Mouse (Mus musculus) embryonic facial prominence, embryonic 11.5 days (tissue): ENCODE data around the gene Gla. TPM values are rescaled to one million over a fixed set of nuclear protein-coding genes. Genes with fewer than 3 reads are reported as not detected.

ENCODE experiments used
- ATAC-seq: fragments of 200-750 bp; cut with Nextera tagmentation; replicated peaks from 2 replicates; pipeline ENCODE4 v1.8.0; 2017; ENCODE audit warnings: low read depth; ENCODE audit not compliant: insufficient number of reproducible peaks, low FRiP score, low TSS enrichment
- DNase-seq: peaks from one replicate; pipeline ENCODE4 v3.0.0-alpha.2; 2015; ENCODE audit warnings: low spot score
- H3K27ac ChIP-seq: fragments of 300-500 bp; sonication (generic); replicated peaks from 2 replicates; pipeline ENCODE4 v1.5.1; 2014; ENCODE audit warnings: mild to moderate bottlenecking, low read depth, low read length, control low read depth
- H3K27me3 ChIP-seq: fragments of 300-500 bp; sonication (generic); 2 replicates; pipeline ENCODE4 v1.6.1; 2014; ENCODE audit warnings: mild to moderate bottlenecking, low read length, moderate library complexity, mixed read lengths; ENCODE audit not compliant: control insufficient read depth, insufficient read depth
- H3K36me3 ChIP-seq: fragments of 300-500 bp; sonication (generic); replicated peaks from 2 replicates; pipeline ENCODE4 v1.6.1; 2014; ENCODE audit warnings: low read depth, mild to moderate bottlenecking, low read length, moderate library complexity, mixed read lengths; ENCODE audit not compliant: control insufficient read depth, insufficient read depth
- H3K4me1 ChIP-seq: fragments of 300-500 bp; sonication (generic); 2 replicates; pipeline ENCODE4 v1.6.1; 2014; ENCODE audit warnings: low read length, mixed read lengths; ENCODE audit not compliant: control insufficient read depth, insufficient read depth
- H3K4me2 ChIP-seq: fragments of 300-500 bp; sonication (generic); 2 replicates; pipeline ENCODE4 v1.6.1; 2014; ENCODE audit warnings: low read depth, mild to moderate bottlenecking, control low read depth, low read length, moderate library complexity
- H3K4me3 ChIP-seq: fragments of 300-500 bp; sonication (generic); 2 replicates; pipeline ENCODE4 v1.5.1; 2014; ENCODE audit warnings: low read depth, low read length, control low read depth
- H3K9ac ChIP-seq: fragments of 300-500 bp; sonication (generic); replicated peaks from 2 replicates; pipeline ENCODE4 v1.6.1; 2014; ENCODE audit warnings: mild to moderate bottlenecking, control low read depth, low read length
- H3K9me3 ChIP-seq: fragments of 300-500 bp; sonication (generic); replicated peaks from 2 replicates; pipeline ENCODE4 v1.6.1; 2016; ENCODE audit warnings: mild to moderate bottlenecking, low read length, inconsistent platforms, mixed read lengths; ENCODE audit not compliant: control insufficient read depth
- WGBS: fragments of 180-500 bp; shearing (Covaris S2); extraction: QIAGEN DNeasy Blood & Tissue Kit; methylation state at CpG from one replicate; pipeline ENCODE4 v1.1.7; 2014; 5-methylcytosine and 5-hydroxymethylcytosine counted together
- polyA plus RNA-seq: library from polyadenylated mRNA; unstranded; fragments of >200 nt; fragmentation: Nextera tagmentation; extraction: Ambion mirVana; gene quantifications from 2 replicates; pipeline ENCODE4 v1.2.1, GENCODE M21; 2014

Gla gene
- polyA plus RNA-seq, 1 experiment from 2014 or later, result 5.1 TPM

DNA sequence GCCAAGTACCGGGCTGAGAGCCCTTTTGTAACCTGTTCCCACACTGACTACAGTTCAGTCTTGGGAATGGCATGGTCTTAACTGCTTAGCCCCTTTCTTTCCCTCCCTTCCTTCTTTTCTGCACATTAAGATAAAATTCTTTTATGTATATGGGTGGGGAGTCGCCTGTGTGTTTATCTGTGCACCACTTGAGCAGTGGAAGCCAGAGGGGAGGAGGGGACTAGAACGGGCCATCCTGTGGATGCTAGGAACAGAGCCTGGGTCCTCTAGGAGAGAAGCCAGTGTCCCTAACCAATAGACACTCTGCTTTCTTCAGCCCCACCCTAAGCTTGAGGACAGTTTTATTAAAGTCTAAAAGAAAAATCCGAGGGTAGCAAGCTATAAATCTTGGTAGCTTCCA lies 10.1 kb upstream of the Gla start:
- Histone ChIP-seq H3K4me1 (no peaks in the 10 kb centered on the region), H3K27ac (no peak overlapping the region), H3K4me3 (no peak overlapping the region), H3K9ac (no peak overlapping the region), H3K27me3 (no peaks in the 10 kb centered on the region), H3K36me3 (no peaks in the 10 kb centered on the region), H3K9me3 (no peaks in the 10 kb centered on the region), H3K4me2 (no peak overlapping the region)
- no peak for ATAC-seq
- no peak for DNase-seq
- 84% methylated on average over 4 of the region's 4 CpGs for WGBS

DNA sequence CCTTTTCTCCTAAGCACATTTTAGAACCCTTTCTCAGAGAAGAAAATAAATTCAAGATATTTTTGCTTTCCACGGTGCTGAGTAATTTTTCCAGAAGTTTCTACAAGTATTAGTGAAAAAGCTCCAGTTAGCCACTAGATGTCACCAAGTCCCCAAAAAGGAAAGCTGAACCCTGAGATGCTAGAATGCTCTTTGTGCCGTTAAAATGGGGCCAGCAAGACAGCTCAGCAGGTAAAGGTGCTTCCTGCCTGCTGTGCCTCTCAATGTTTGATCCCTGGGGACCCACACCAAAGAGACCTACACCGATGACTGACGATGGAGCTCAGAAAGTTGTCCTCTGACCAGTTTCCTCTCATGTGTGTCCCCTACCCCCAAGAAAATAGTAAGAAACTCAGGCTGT lies 8.5 kb upstream of the Gla start:
- DNase-seq (peak; percentile 43), ATAC-seq (no peak)
- Histone ChIP-seq H3K4me2 (no peak overlapping the region), H3K36me3 (no peaks in the 10 kb centered on the region), H3K4me3 (no peak overlapping the region), H3K27ac (no peak overlapping the region), H3K27me3 (no peaks in the 10 kb centered on the region), H3K4me1 (no peaks in the 10 kb centered on the region), H3K9ac (no peak overlapping the region), H3K9me3 (no peaks in the 10 kb centered on the region)
- WGBS, result 32% methylated on average over 4 of the region's 4 CpGs

- DNase-seq, result peak; percentile 66
Measured at GRCm38 (mm10) chrX:134601380-134602120, 625 bp upstream of the Gla start.

DNA sequence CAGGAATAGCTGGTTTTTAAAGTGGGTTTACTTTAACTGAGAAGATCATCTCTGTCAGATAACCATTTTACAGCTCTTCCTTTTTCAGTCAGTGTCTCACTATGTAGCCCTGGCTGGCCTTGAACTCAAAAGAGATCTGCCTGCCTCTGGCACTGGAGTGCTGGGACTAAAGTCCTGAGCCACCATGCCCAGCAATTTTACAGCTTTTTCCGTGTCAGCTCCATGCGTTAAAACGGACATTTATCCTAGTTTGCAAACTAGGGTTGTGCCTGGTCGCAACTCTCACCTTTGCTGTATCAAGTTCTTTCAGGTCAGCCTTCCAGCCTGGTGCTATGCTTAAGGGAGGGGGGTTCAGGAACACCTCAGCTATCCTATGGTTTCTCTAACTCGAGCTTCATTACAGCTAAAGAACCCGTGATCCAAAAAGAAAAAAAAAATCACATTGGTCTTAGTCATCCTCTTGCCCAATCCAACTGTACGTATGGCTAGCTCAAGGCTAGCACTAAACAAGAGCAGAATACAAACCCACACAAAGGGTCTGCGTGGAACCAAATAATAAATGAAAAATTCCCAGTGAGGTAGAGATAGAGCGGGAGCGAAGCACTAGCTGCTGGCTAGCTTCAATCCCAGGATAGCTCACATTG lies 881 bp downstream of the Gla start:
- WGBS, result 32% methylated on average over 10 of the region's 10 CpGs
- DNase-seq (no peak), ATAC-seq (no peak)
- no peaks in the 10 kb centered on the region for H3K27me3 ChIP-seq
- H3K27ac ChIP-seq, result no peak overlapping the region
- H3K4me3 ChIP-seq, result peak overlapping the region; percentile 46
- H3K9ac ChIP-seq, result peak overlapping the region; percentile 51
- H3K36me3 ChIP-seq, result no peaks in the 10 kb centered on the region
- no peaks in the 10 kb centered on the region for H3K4me1 ChIP-seq
- peak overlapping the region; percentile 50 for H3K4me2 ChIP-seq
- no peaks in the 10 kb centered on the region for H3K9me3 ChIP-seq

More at GRCm38 (mm10) chrX:134601380-134602120, 625 bp upstream of the Gla start:
- Histone ChIP-seq H3K27ac (peak overlapping the region; percentile 73), H3K27me3 (no peaks in the 10 kb centered on the region), H3K4me1 (no peaks in the 10 kb centered on the region), H3K4me2 (peak overlapping the region; percentile 29), H3K36me3 (no peaks in the 10 kb centered on the region), H3K9ac (peak overlapping the region; percentile 61), H3K4me3 (peak overlapping the region; percentile 49), H3K9me3 (no peaks in the 10 kb centered on the region)
- 22% methylated on average over 27 of the region's 43 CpGs for WGBS
- ATAC-seq, result peak; percentile 79

DNA sequence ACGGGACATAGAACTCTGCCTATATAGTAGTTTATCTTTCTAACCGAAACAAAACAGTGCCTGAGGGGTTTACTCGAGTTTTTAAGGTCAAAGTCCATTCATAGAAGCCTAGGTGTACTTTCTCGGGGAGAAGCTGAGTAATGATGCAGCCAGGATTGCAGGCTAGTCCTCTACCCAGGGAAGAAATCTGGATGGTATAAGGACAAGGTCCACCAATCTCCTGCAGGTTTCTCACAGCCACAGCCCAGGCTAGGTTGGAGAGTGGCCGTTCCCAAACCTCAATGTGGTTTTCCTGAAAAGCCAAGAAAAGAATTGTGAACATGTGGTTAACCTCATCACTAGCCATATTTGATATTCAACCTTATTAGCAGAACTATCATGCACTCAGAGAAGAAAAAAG lies 11.1 kb downstream of the Gla start:
- no peak for DNase-seq
- 55% methylated on average over 5 of the region's 5 CpGs for WGBS
- Histone ChIP-seq H3K27ac (no peak overlapping the region), H3K9me3 (no peaks in the 10 kb centered on the region), H3K27me3 (no peaks in the 10 kb centered on the region), H3K36me3 (no peaks in the 10 kb centered on the region), H3K4me2 (no peak overlapping the region), H3K4me1 (no peaks in the 10 kb centered on the region), H3K9ac (no peak overlapping the region), H3K4me3 (no peak overlapping the region)
- no peak for ATAC-seq

DNA sequence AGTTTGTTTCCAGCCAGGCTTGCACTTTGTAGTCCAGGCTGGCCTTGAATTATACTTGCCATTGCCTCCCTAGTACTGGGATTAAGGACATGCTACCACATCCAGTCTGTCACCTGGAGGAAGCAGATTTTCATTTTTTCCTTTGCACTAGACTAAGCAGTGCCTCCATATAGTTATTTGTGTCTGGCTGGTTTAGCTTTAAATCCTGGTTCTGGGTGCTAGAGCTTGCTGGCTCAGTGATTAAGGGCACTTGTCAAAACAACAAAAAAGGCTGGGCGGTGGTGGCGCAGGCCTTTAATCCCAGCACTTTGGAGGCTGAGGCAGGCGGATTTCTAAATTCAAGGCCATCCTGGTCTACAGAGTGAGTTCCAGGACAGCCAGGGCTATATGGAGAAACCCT lies 11.9 kb downstream of the Gla start:
- H3K4me3 ChIP-seq, result no peak overlapping the region
- 82% methylated on average over 3 of the region's 3 CpGs for WGBS
- no peak overlapping the region for H3K4me2 ChIP-seq
- no peaks in the 10 kb centered on the region for H3K27me3 ChIP-seq
- H3K36me3 ChIP-seq, result no peaks in the 10 kb centered on the region
- H3K27ac ChIP-seq, result no peak overlapping the region
- H3K4me1 ChIP-seq, result no peaks in the 10 kb centered on the region
- ATAC-seq (no peak), DNase-seq (no peak)
- no peak overlapping the region for H3K9ac ChIP-seq
- H3K9me3 ChIP-seq, result no peaks in the 10 kb centered on the region

- H3K4me1 ChIP-seq, result no peaks in the 10 kb centered on the region
- 84% methylated on average over 4 of the region's 4 CpGs for WGBS
- no peak overlapping the region for H3K4me2 ChIP-seq
Measured at GRCm38 (mm10) chrX:134588261-134588660, 12.7 kb downstream of the Gla start.

GRCm38 (mm10) chrX:134586447-134586846 lies 14.5 kb downstream of the Gla start:
- peak overlapping the region; percentile 67 for H3K9ac ChIP-seq
- no peak for ATAC-seq
- H3K9me3 ChIP-seq, result no peaks in the 10 kb centered on the region
- no peaks in the 10 kb centered on the region for H3K36me3 ChIP-seq
- H3K27me3 ChIP-seq, result no peaks in the 10 kb centered on the region
- DNase-seq, result no peak
- no peak overlapping the region for H3K27ac ChIP-seq
- peak overlapping the region; percentile 45 for H3K4me3 ChIP-seq
- WGBS, result 34% methylated on average over 8 of the region's 8 CpGs
- peak overlapping the region; percentile 55 for H3K4me2 ChIP-seq
- H3K4me1 ChIP-seq, result no peaks in the 10 kb centered on the region

More at GRCm38 (mm10) chrX:134588261-134588660, 12.7 kb downstream of the Gla start:
- no peaks in the 10 kb centered on the region for H3K9me3 ChIP-seq
- H3K27ac ChIP-seq, result no peak overlapping the region
- ATAC-seq, result no peak
- DNase-seq, result no peak
- H3K4me3 ChIP-seq, result no peak overlapping the region
- H3K27me3 ChIP-seq, result no peaks in the 10 kb centered on the region
- no peaks in the 10 kb centered on the region for H3K36me3 ChIP-seq
- H3K9ac ChIP-seq, result no peak overlapping the region
